Mouse (Mus musculus): ENCODE data around the gene Tmcc1.

Tmcc1 gene

GRCm38 (mm10) chr6:115971273-115972060, 221.8 kb downstream of the Tmcc1 start:
- no peak for DNase-seq (ENCODE audit: low spot score)

- DNase-seq (ENCODE audit: low spot score), result no peak
These were observed 223.3 kb downstream of the Tmcc1 start for GRCm38 (mm10) chr6:115969952-115970351.

GRCm38 (mm10) chr6:115969103-115969502, 224.2 kb downstream of the Tmcc1 start:
- DNase-seq (ENCODE audit: low spot score), result no peak

GRCm38 (mm10) chr6:115968700-115969099, 224.6 kb downstream of the Tmcc1 start:
- DNase-seq (ENCODE audit: low spot score), result no peak
